Mouse (Mus musculus): ENCODE results near the gene Ppp1r2. TPM values are rescaled to one million over a fixed set of nuclear protein-coding genes. Genes with fewer than 3 reads are reported as not detected.

Gene Ppp1r2
- polyA plus RNA-seq, 1 experiment from 2014 or later, result 86.4 TPM

- Histone ChIP-seq H3K9ac (ENCODE audit: low read length) (no peak overlapping the region), H3K27ac (ENCODE audit: low read length) (no peak overlapping the region), H3K27me3 (ENCODE audit: control insufficient read depth, insufficient read depth, low read length) (no peaks in the 10 kb centered on the region), H3K36me3 (ENCODE audit: control insufficient read depth, insufficient read depth, low read length) (no peaks in the 10 kb centered on the region), H3K9me3 (replicated peaks; ENCODE audit: control insufficient read depth, low read length) (no peaks in the 10 kb centered on the region), H3K4me2 (ENCODE audit: low read depth, low read length) (no peak overlapping the region), H3K4me1 (ENCODE audit: control insufficient read depth, insufficient read depth, low read length) (peaks cover 7% of the 10 kb centered on the region), H3K4me3 (replicated peaks; ENCODE audit: low read length) (no peak overlapping the region)
- ATAC-seq (ENCODE audit: insufficient read depth, low FRiP score), result no peak
- WGBS, result 63% methylated on average over 5 of the region's 5 CpGs
These were observed 65.2 kb downstream of the Ppp1r2 start for GRCm38 (mm10) chr16:31209911-31210310.

GRCm38 (mm10) chr16:31205726-31206125, 69.4 kb downstream of the Ppp1r2 start:
- Histone ChIP-seq H3K4me3 (replicated peaks; ENCODE audit: low read length) (no peak overlapping the region), H3K36me3 (ENCODE audit: control insufficient read depth, insufficient read depth, low read length) (no peaks in the 10 kb centered on the region), H3K27me3 (ENCODE audit: control insufficient read depth, insufficient read depth, low read length) (no peaks in the 10 kb centered on the region), H3K27ac (ENCODE audit: low read length) (no peak overlapping the region), H3K9me3 (replicated peaks; ENCODE audit: control insufficient read depth, low read length) (no peaks in the 10 kb centered on the region), H3K4me2 (ENCODE audit: low read depth, low read length) (no peak overlapping the region), H3K4me1 (ENCODE audit: control insufficient read depth, insufficient read depth, low read length) (peaks cover 7% of the 10 kb centered on the region), H3K9ac (ENCODE audit: low read length) (no peak overlapping the region)
- WGBS, result 60% methylated on average over 5 of the region's 7 CpGs
- ATAC-seq (ENCODE audit: insufficient read depth, low FRiP score), result no peak

GRCm38 (mm10) chr16:31205187-31205586, 69.9 kb downstream of the Ppp1r2 start:
- no peak overlapping the region for H3K27ac ChIP-seq (ENCODE audit: low read length)

GRCm38 (mm10) chr16:31204216-31204615, 70.9 kb downstream of the Ppp1r2 start:
- Histone ChIP-seq H3K9me3 (replicated peaks; ENCODE audit: control insufficient read depth, low read length) (no peaks in the 10 kb centered on the region), H3K36me3 (ENCODE audit: control insufficient read depth, insufficient read depth, low read length) (no peaks in the 10 kb centered on the region), H3K27me3 (ENCODE audit: control insufficient read depth, insufficient read depth, low read length) (no peaks in the 10 kb centered on the region), H3K4me2 (ENCODE audit: low read depth, low read length) (no peak overlapping the region), H3K4me3 (replicated peaks; ENCODE audit: low read length) (no peak overlapping the region), H3K9ac (ENCODE audit: low read length) (no peak overlapping the region), H3K27ac (ENCODE audit: low read length) (no peak overlapping the region), H3K4me1 (ENCODE audit: control insufficient read depth, insufficient read depth, low read length) (peaks cover 11% of the 10 kb centered on the region)
- WGBS, result 75% methylated on average over 1 of the region's 1 CpGs
- ATAC-seq (ENCODE audit: insufficient read depth, low FRiP score), result no peak

More at GRCm38 (mm10) chr16:31205187-31205586, 69.9 kb downstream of the Ppp1r2 start:
- Histone ChIP-seq H3K27me3 (ENCODE audit: control insufficient read depth, insufficient read depth, low read length) (no peaks in the 10 kb centered on the region), H3K9me3 (replicated peaks; ENCODE audit: control insufficient read depth, low read length) (no peaks in the 10 kb centered on the region), H3K4me1 (ENCODE audit: control insufficient read depth, insufficient read depth, low read length) (peaks cover 7% of the 10 kb centered on the region), H3K9ac (ENCODE audit: low read length) (no peak overlapping the region), H3K36me3 (ENCODE audit: control insufficient read depth, insufficient read depth, low read length) (no peaks in the 10 kb centered on the region), H3K4me3 (replicated peaks; ENCODE audit: low read length) (no peak overlapping the region), H3K4me2 (ENCODE audit: low read depth, low read length) (no peak overlapping the region)
- 90% methylated on average over 8 of the region's 8 CpGs for WGBS
- no peak for ATAC-seq (ENCODE audit: insufficient read depth, low FRiP score)

GRCm38 (mm10) chr16:31201704-31202103, 73.4 kb downstream of the Ppp1r2 start:
- Histone ChIP-seq H3K9me3 (replicated peaks; ENCODE audit: control insufficient read depth, low read length) (no peaks in the 10 kb centered on the region), H3K9ac (ENCODE audit: low read length) (no peak overlapping the region), H3K4me3 (replicated peaks; ENCODE audit: low read length) (peak overlapping the region; percentile 33), H3K36me3 (ENCODE audit: control insufficient read depth, insufficient read depth, low read length) (no peaks in the 10 kb centered on the region), H3K27ac (ENCODE audit: low read length) (peak overlapping the region; percentile 77), H3K27me3 (ENCODE audit: control insufficient read depth, insufficient read depth, low read length) (no peaks in the 10 kb centered on the region), H3K4me2 (ENCODE audit: low read depth, low read length) (peak overlapping the region; percentile 54), H3K4me1 (ENCODE audit: control insufficient read depth, insufficient read depth, low read length) (peaks cover 9% of the 10 kb centered on the region)
- WGBS, result 66% methylated on average over 2 of the region's 2 CpGs
- no peak for ATAC-seq (ENCODE audit: insufficient read depth, low FRiP score)

Small RNAs within 50 kb of the gene (microRNA-seq; reads per million reads assigned to microRNA genes)
- gene Gm27415, result not detected

Other genes with a start within 250 kb of the Ppp1r2 start
- gene Xxylt1, start 193.8 kb downstream of the Ppp1r2 start, polyA plus RNA-seq (2015; fragmentation: Nextera tagmentation; extraction: Ambion mirVana), result 5.1 and 5.5 TPM in 2 replicates
- 20.4 and 21.4 TPM in 2 replicates for gene Acap2, start 74.0 kb downstream of the Ppp1r2 start, polyA plus RNA-seq (2015; fragmentation: Nextera tagmentation; extraction: Ambion mirVana)
- gene Apod, start 39.5 kb upstream of the Ppp1r2 start, polyA plus RNA-seq (2015; fragmentation: Nextera tagmentation; extraction: Ambion mirVana), result 0.83 and 1.5 TPM in 2 replicates
- gene Bdh1, start 147.0 kb upstream of the Ppp1r2 start, polyA plus RNA-seq (2015; fragmentation: Nextera tagmentation; extraction: Ambion mirVana), result 82.0 and 98.2 TPM in 2 replicates

All from stomach, embryonic 16.5 days (tissue).